Comparison of ENCODE assay signal across 9 mouse cellular contexts in the genomic region with DNA sequence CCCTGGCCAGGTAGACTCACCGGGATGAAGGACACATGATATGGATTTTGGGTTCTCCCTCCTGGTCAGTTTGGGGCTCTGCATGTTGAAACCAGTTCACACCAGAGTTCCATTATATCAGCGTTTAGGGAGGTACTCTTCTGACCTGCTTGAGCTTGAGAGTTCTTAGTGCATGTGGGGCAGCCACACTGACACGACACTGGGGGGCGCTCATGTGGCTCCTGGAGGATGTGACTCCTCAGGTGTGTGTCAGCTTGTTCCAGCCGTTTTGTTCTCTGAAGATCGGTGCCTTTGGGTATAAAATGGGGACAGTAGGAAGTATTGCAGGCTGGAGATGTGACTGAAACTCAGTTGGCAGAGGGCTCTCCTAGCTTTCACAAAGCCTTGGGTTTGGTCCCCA. TPM values are rescaled to one million over a fixed set of nuclear protein-coding genes. Genes with fewer than 3 reads are reported as not detected.
DNase-seq lines count a peak whose midpoint lies in the region; TF ChIP-seq lines count a peak whose summit lies in the region.
"Had no signal": no experiment of that assay in that cellular context is flagged by ENCODE, and none has a peak within 500 bp of the region (broad histone marks: within the 10 kb centered on the region; RNA-seq: fewer than 3 reads in every experiment).

No protein-coding gene starts in this region.

- peak; percentile 15; the same call in 1 of the 2 replicates for TF ChIP-seq CTCF in testis, adult 2 months (IDR thresholded peaks at IDR 0.05; ENCODE audit: control insufficient read depth, insufficient read depth, insufficient replicate concordance, low read depth, low read length)

- TF ChIP-seq POLR2A in testis, adult 2 months (IDR thresholded peaks at IDR 0.05; ENCODE audit: control insufficient read depth, low read depth, low read length), result no peak

- H3K4me3 ChIP-seq in testis, adult 2 months (ENCODE audit: control insufficient read depth, low read depth, low read length), result no peak overlapping the region

- no peaks in the 10 kb centered on the region for H3K36me3 ChIP-seq in testis, adult 2 months (ENCODE audit: control insufficient read depth, insufficient read depth, low read length)

- H3K27ac ChIP-seq in testis, adult 2 months (ENCODE audit: control insufficient read depth, insufficient read depth, low read depth, low read length), result no peak overlapping the region

- H3K27me3 ChIP-seq in testis, adult 2 months (ENCODE audit: control insufficient read depth, insufficient read depth, low read length), result no peaks in the 10 kb centered on the region

- no peaks in the 10 kb centered on the region for H3K4me1 ChIP-seq in testis, adult 2 months (ENCODE audit: control insufficient read depth, insufficient read depth, low read length)

- intact Hi-C loops in heart, postnatal 36 days (cut with DNase I), result loop anchor here (2.0 kb wide), 1 partner anchor 17 kb away; no protein-coding TSS in a partner anchor

- DNase-seq in gastrocnemius, adult 18-20 months (ENCODE audit: low spot score), result peak; percentile 16
- no peak for DNase-seq in gastrocnemius, postnatal 25 days
- DNase-seq in testis, postnatal 14 days (ENCODE audit: low spot score), result no peak
- DNase-seq in heart, postnatal 36 days, result peak; percentile 15 to 26
- peak; percentile 54 for DNase-seq in naive thymus-derived CD4-positive, alpha-beta T cell, adult 2 months (ENCODE audit: low read depth)
- DNase-seq in Muller cell, postnatal 12 days (ENCODE audit: inconsistent ontology term), result no peak
- DNase-seq in embryo, embryonic 11 days, result no peak

RNA-seq across cellular contexts. Expression of a gene that starts 18.9 kb away (rescaled TPM):
- not detected for total RNA-seq in gastrocnemius, adult 18-20 months (2021)
- not detected for total RNA-seq in gastrocnemius, postnatal 25 days (2021)
- not detected in 2 replicates for polyA plus RNA-seq in testis, adult 2 months (2012; rRNA removed)
- total RNA-seq in heart, postnatal 36 days (2021), result not detected
- polyA plus RNA-seq: gonadal fat pad, adult 2 months had no signal

RNA-seq across cellular contexts. Expression of a gene that starts 19.1 kb away (rescaled TPM):
- total RNA-seq in gastrocnemius, adult 18-20 months (2021), result 100 to 1,000 TPM; 309 to 319 TPM
- 100 to 1,000 TPM; 329 to 377 TPM for total RNA-seq in gastrocnemius, postnatal 25 days (2021)
- 13.4 and 13.6 TPM in 2 replicates for polyA plus RNA-seq in testis, adult 2 months (2012; rRNA removed)
- total RNA-seq in heart, postnatal 36 days (2021), result 100 to 1,000 TPM; 256 to 280 TPM

RNA-seq across cellular contexts. Expression of a gene that starts 43.6 kb away (rescaled TPM):
- total RNA-seq in gastrocnemius, adult 18-20 months (2021), result not detected
- total RNA-seq in gastrocnemius, postnatal 25 days (2021), result not detected
- not detected in 2 replicates for polyA plus RNA-seq in testis, adult 2 months (2012; rRNA removed)
- not detected for total RNA-seq in heart, postnatal 36 days (2021)

RNA-seq across cellular contexts. Expression of a gene that starts 58.0 kb away (rescaled TPM):
- total RNA-seq in gastrocnemius, adult 18-20 months (2021), result 10 to 100 TPM; 32.4 to 40.8 TPM
- total RNA-seq in gastrocnemius, postnatal 25 days (2021), result 10 to 100 TPM; 34.7 to 37.3 TPM
- polyA plus RNA-seq in testis, adult 2 months (2012; rRNA removed), result 12.1 and 14.4 TPM in 2 replicates
- 10 to 100 TPM; 46.8 to 48.3 TPM for total RNA-seq in heart, postnatal 36 days (2021)

Comparison
In these comparisons a context has a peak if more than half of its experiments do, and no peak if none do; other contexts are left out.
1. DNase-seq: peak in gastrocnemius, adult 18-20 months (single experiment), heart, postnatal 36 days (2 of 2) and naive thymus-derived CD4-positive, alpha-beta T cell, adult 2 months (single experiment); none in gastrocnemius, postnatal 25 days (single experiment), testis, postnatal 14 days (single experiment), Muller cell, postnatal 12 days (single experiment) and embryo, embryonic 11 days (single experiment).